Mouse (Mus musculus) CH12F3 (cell line): ENCODE results near the gene Sorbs1.

ENCODE experiments used
- in situ Hi-C: fragments of 300-500 bp; cut with MboI; formaldehyde crosslinking; loops from 2 replicates; pipeline ENCODE4 v1.14.3; 2020; ENCODE audit warnings: low sequenced_read_pairs

Sorbs1 gene

GRCm38 (mm10) chr19:40514376-40514775 lies 797 bp upstream of the Sorbs1 start:
- in situ Hi-C loops: no loop called here

GRCm38 (mm10) chr19:40512500-40513421 lies 818 bp downstream of the Sorbs1 start:
- in situ Hi-C loops: no loop called here

- in situ Hi-C loops: no loop called here
Observed at GRCm38 (mm10) chr19:40511679-40512309, 1.8 kb downstream of the Sorbs1 start.

GRCm38 (mm10) chr19:40511100-40511439 lies 2.5 kb downstream of the Sorbs1 start:
- in situ Hi-C loops: no loop called here

GRCm38 (mm10) chr19:40510387-40511099 lies 3.0 kb downstream of the Sorbs1 start:
- in situ Hi-C loops: no loop called here

GRCm38 (mm10) chr19:40509274-40509673 lies 4.3 kb downstream of the Sorbs1 start:
- in situ Hi-C loops: no loop called here

- in situ Hi-C loops: no loop called here
Observed at GRCm38 (mm10) chr19:40508851-40509250, 4.7 kb downstream of the Sorbs1 start.

- in situ Hi-C loops: no loop called here
Observed at GRCm38 (mm10) chr19:40506965-40507364, 6.6 kb downstream of the Sorbs1 start.

GRCm38 (mm10) chr19:40504336-40504735 lies 9.2 kb downstream of the Sorbs1 start:
- in situ Hi-C loops: no loop called here

- in situ Hi-C loops: no loop called here
Observed at GRCm38 (mm10) chr19:40499940-40500737, 13.4 kb downstream of the Sorbs1 start.

- in situ Hi-C loops: no loop called here
Observed at GRCm38 (mm10) chr19:40499141-40499540, 14.4 kb downstream of the Sorbs1 start.

- in situ Hi-C loops: no loop called here
Observed at GRCm38 (mm10) chr19:40498162-40498725, 15.3 kb downstream of the Sorbs1 start.

- in situ Hi-C loops: no loop called here
Observed at GRCm38 (mm10) chr19:40496509-40497267, 16.9 kb downstream of the Sorbs1 start.

- in situ Hi-C loops: no loop called here
Observed at GRCm38 (mm10) chr19:40496071-40496470, 17.5 kb downstream of the Sorbs1 start.

- in situ Hi-C loops: no loop called here
Observed at GRCm38 (mm10) chr19:40492902-40493301, 20.7 kb downstream of the Sorbs1 start.

GRCm38 (mm10) chr19:40491442-40491841 lies 22.1 kb downstream of the Sorbs1 start:
- in situ Hi-C loops: no loop called here

- in situ Hi-C loops: no loop called here
Observed at GRCm38 (mm10) chr19:40490765-40491164, 22.8 kb downstream of the Sorbs1 start.

- in situ Hi-C loops: no loop called here
Observed at GRCm38 (mm10) chr19:40489633-40490032, 23.9 kb downstream of the Sorbs1 start.

- in situ Hi-C loops: no loop called here
Observed at GRCm38 (mm10) chr19:40488853-40489454, 24.6 kb downstream of the Sorbs1 start.
